Mouse (Mus musculus) midbrain, embryonic 14.5 days (tissue): ENCODE data around the gene Aspscr1. TPM values are rescaled to one million over a fixed set of nuclear protein-coding genes. Genes with fewer than 3 reads are reported as not detected.
"Not testable (repeated sequence)": the region's sequence is repeated elsewhere in the genome, so short reads cannot be mapped to it uniquely, and the experiment has no call there.

Source experiments
- ATAC-seq: fragments of 200-750 bp; cut with Nextera tagmentation; 2 replicates; pipeline ENCODE4 v1.8.0; 2017; ENCODE audit warnings: moderate number of reproducible peaks, moderate library complexity; ENCODE audit not compliant: low FRiP score, low TSS enrichment
- DNase-seq: peaks from one replicate; pipeline ENCODE4 v3.0.0-alpha.2; 2015
- H3K27ac ChIP-seq: fragments of 300-500 bp; sonication (generic); replicated peaks from 2 replicates; pipeline ENCODE4 v1.5.1; 2014; ENCODE audit warnings: mild to moderate bottlenecking, low read depth, low read length, moderate library complexity
- H3K27me3 ChIP-seq: fragments of 300-500 bp; sonication (generic); 2 replicates; pipeline ENCODE4 v1.6.1; 2014; ENCODE audit warnings: low read length, control low read depth, mixed read lengths; ENCODE audit not compliant: control insufficient read depth, insufficient read depth
- H3K36me3 ChIP-seq: fragments of 300-500 bp; sonication (generic); 2 replicates; pipeline ENCODE4 v1.6.1; 2014; ENCODE audit warnings: low read length, control low read depth; ENCODE audit not compliant: control insufficient read depth, insufficient read depth
- H3K4me1 ChIP-seq: fragments of 300-500 bp; sonication (generic); 2 replicates; pipeline ENCODE4 v1.6.1; 2014; ENCODE audit warnings: mild to moderate bottlenecking, antibody characterized with exemption, low read length, control low read depth; ENCODE audit not compliant: control insufficient read depth, insufficient read depth
- H3K4me2 ChIP-seq: fragments of 300-500 bp; sonication (generic); 2 replicates; pipeline ENCODE4 v1.6.1; 2014; ENCODE audit warnings: mild to moderate bottlenecking, low read length, moderate library complexity
- H3K4me3 ChIP-seq: fragments of 300-500 bp; sonication (generic); replicated peaks from 2 replicates; pipeline ENCODE4 v1.5.1; 2014; ENCODE audit warnings: low read depth, low read length
- H3K9ac ChIP-seq: fragments of 300-500 bp; sonication (generic); replicated peaks from 2 replicates; pipeline ENCODE4 v1.6.1; 2014; ENCODE audit warnings: mild to moderate bottlenecking, low read length, moderate library complexity
- H3K9me3 ChIP-seq: fragments of 300-500 bp; sonication (generic); 2 replicates; pipeline ENCODE4 v1.6.1; 2016; ENCODE audit warnings: low read length, control low read depth, mixed read lengths; ENCODE audit not compliant: control insufficient read depth
- WGBS: fragments of 180-500 bp; shearing (Covaris S2); extraction: QIAGEN DNeasy Blood & Tissue Kit; methylation state at CpG from one replicate; pipeline ENCODE4 v1.1.7; 2014; 5-methylcytosine and 5-hydroxymethylcytosine counted together
- polyA plus RNA-seq: library from polyadenylated mRNA; unstranded; fragments of >200 nt; fragmentation: Nextera tagmentation; extraction: Ambion mirVana; gene quantifications from 2 replicates; pipeline ENCODE4 v1.2.1, GENCODE M21; 2014

Gene Aspscr1
- polyA plus RNA-seq, 1 experiment from 2014 or later = 141 TPM

DNA sequence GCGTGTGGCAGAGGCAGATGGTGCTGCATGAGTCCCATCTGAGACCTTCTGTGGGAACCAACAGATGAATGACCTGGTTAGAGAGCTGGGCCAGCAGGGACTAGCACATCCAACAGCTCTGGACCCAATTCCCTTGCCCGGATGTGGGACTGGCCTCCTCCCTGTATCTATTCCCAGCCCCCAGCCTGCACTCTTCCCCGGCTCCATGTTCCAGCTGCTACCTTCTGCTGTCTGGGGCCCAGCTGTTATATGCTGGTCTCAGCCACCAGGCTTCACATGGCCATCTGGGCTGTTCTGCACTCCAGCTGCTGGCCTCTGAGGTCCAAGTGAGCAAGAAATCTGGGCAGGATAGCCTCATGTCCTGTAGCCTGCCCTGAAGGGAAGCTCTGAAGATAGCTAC, 7.4 kb upstream of the Aspscr1 start:
- H3K9ac ChIP-seq = no peak overlapping the region
- H3K9me3 ChIP-seq = no peaks in the 10 kb centered on the region
- H3K4me2 ChIP-seq = no peak overlapping the region
- DNase-seq (no peak), ATAC-seq (no peak)
- peaks cover 8% of the 10 kb centered on the region; the same call in 1 of the 2 replicates for H3K4me1 ChIP-seq
- peaks cover 27% of the 10 kb centered on the region for H3K27me3 ChIP-seq
- H3K36me3 ChIP-seq = no peaks in the 10 kb centered on the region
- no peak overlapping the region for H3K4me3 ChIP-seq
- 70% methylated on average over 3 of the region's 3 CpGs for WGBS
- no peak overlapping the region for H3K27ac ChIP-seq

DNA sequence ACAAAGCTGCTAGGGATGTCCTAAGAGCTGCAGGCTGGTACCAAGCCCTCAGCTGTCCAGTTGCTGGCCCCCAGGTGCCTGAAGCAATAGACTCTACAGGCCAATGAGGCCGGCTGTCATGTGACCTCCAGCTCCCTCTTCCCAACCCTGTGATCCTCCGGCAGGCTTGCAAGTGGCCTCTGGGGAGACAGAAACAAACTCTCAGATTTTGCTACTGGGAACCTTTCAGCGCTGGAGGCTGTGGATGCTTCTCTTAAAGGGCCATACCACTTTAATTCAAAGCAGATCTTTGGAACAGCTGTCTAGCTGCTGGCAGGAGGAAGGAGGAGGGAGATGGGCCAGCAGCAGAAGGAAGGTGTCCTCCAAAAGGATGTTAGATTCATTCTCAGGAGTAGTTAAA, 6.2 kb upstream of the Aspscr1 start:
- Histone ChIP-seq H3K9me3 (no peaks in the 10 kb centered on the region), H3K4me1 (no peaks in the 10 kb centered on the region), H3K27ac (no peak overlapping the region), H3K4me3 (no peak overlapping the region), H3K4me2 (no peak overlapping the region), H3K9ac (0 out of 2 replicates have a peak overlapping the region, but pooled peaks have one; percentile 20), H3K27me3 (peaks cover 15% of the 10 kb centered on the region), H3K36me3 (no peaks in the 10 kb centered on the region)
- ATAC-seq = no peak
- DNase-seq = peak; percentile 18
- 10% methylated on average over 3 of the region's 3 CpGs for WGBS

- ATAC-seq = peak; percentile 15; the same call in 1 of the 2 replicates
- WGBS = 36% methylated on average over 12 of the region's 12 CpGs
- H3K4me1 ChIP-seq = peaks cover 17% of the 10 kb centered on the region
- peak overlapping the region; percentile 74 for H3K9ac ChIP-seq
- DNase-seq = no peak
- H3K4me2 ChIP-seq = peak overlapping the region; percentile 78
- no peaks in the 10 kb centered on the region for H3K27me3 ChIP-seq
- no peaks in the 10 kb centered on the region for H3K9me3 ChIP-seq
- H3K4me3 ChIP-seq = peak overlapping the region; percentile 70
- peak overlapping the region; percentile 90 for H3K27ac ChIP-seq
- H3K36me3 ChIP-seq = peaks cover 20% of the 10 kb centered on the region
These were observed 885 bp downstream of the Aspscr1 start for GRCm38 (mm10) chr11:120673594-120674122.

DNA sequence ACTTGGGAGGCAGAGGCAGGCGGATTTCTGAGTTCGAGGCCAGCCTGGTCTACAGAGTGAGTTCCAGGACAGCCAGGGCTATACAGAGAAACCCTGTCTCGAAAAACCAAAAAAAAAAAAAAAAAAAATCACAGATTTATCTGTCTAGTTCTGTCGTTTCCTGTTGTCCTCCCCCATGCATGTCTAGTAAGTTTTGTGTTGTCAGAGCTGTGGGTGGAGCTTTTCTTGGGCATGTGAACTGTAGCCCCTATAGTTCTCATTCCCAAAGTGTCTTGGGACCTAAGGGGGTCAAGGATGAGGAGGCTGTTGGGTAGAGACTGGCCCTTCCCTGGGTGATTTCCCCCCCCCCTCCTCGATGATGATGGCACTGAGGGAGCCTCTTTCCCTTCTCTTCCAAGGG, 3.1 kb downstream of the Aspscr1 start:
- H3K9me3 ChIP-seq, H3K4me3 ChIP-seq, DNase-seq, ATAC-seq, H3K27ac ChIP-seq, H3K4me2 ChIP-seq, H3K27me3 ChIP-seq, H3K9ac ChIP-seq: not testable (repeated sequence)
- H3K4me1 ChIP-seq = peaks cover 17% of the 10 kb centered on the region
- H3K36me3 ChIP-seq = peaks cover 39% of the 10 kb centered on the region
- 93% methylated on average over 5 of the region's 5 CpGs for WGBS

GRCm38 (mm10) chr11:120676951-120677350, 4.2 kb downstream of the Aspscr1 start:
- Histone ChIP-seq H3K27ac (no peak overlapping the region), H3K4me2 (no peak overlapping the region), H3K9ac (0 out of 2 replicates have a peak overlapping the region, but pooled peaks have one; percentile 6), H3K9me3 (no peaks in the 10 kb centered on the region), H3K36me3 (peaks cover 46% of the 10 kb centered on the region), H3K4me1 (peaks cover 17% of the 10 kb centered on the region), H3K4me3 (no peak overlapping the region), H3K27me3 (no peaks in the 10 kb centered on the region)
- ATAC-seq (no peak), DNase-seq (no peak)
- WGBS = 96% methylated on average over 4 of the region's 4 CpGs

- Histone ChIP-seq H3K4me1 (0 out of 2 replicates have a peak, but pooled peaks cover 3% of the 10 kb centered on the region), H3K4me2 (no peak overlapping the region), H3K27me3 (no peaks in the 10 kb centered on the region), H3K9ac (no peak overlapping the region), H3K27ac (no peak overlapping the region), H3K36me3 (peaks cover 65% of the 10 kb centered on the region), H3K4me3 (no peak overlapping the region), H3K9me3 (no peaks in the 10 kb centered on the region)
- DNase-seq (no peak), ATAC-seq (no peak)
- 83% methylated on average over 3 of the region's 3 CpGs for WGBS
These were observed 7.1 kb downstream of the Aspscr1 start for GRCm38 (mm10) chr11:120679909-120680308.

- Histone ChIP-seq H3K9me3 (no peaks in the 10 kb centered on the region), H3K4me1 (no peaks in the 10 kb centered on the region), H3K27ac (no peak overlapping the region), H3K4me3 (no peak overlapping the region), H3K4me2 (no peak overlapping the region), H3K9ac (no peak overlapping the region), H3K36me3 (peaks cover 73% of the 10 kb centered on the region), H3K27me3 (no peaks in the 10 kb centered on the region)
- DNase-seq (no peak), ATAC-seq (no peak)
- 95% methylated on average over 5 of the region's 5 CpGs for WGBS
These were observed 9.9 kb downstream of the Aspscr1 start for GRCm38 (mm10) chr11:120682683-120683082.

GRCm38 (mm10) chr11:120683536-120683935, 10.8 kb downstream of the Aspscr1 start:
- no peak overlapping the region for H3K9ac ChIP-seq
- ATAC-seq = no peak
- H3K36me3 ChIP-seq = peaks cover 71% of the 10 kb centered on the region
- H3K27me3 ChIP-seq = no peaks in the 10 kb centered on the region
- no peak overlapping the region for H3K4me3 ChIP-seq
- 92% methylated on average over 3 of the region's 3 CpGs for WGBS
- no peak overlapping the region for H3K4me2 ChIP-seq
- DNase-seq = no peak
- H3K27ac ChIP-seq = no peak overlapping the region
- no peaks in the 10 kb centered on the region for H3K4me1 ChIP-seq
- H3K9me3 ChIP-seq = no peaks in the 10 kb centered on the region

- no peak overlapping the region for H3K4me3 ChIP-seq
- DNase-seq (no peak), ATAC-seq (no peak)
- no peaks in the 10 kb centered on the region for H3K4me1 ChIP-seq
- WGBS = 92% methylated on average over 2 of the region's 2 CpGs
- no peaks in the 10 kb centered on the region for H3K9me3 ChIP-seq
- no peaks in the 10 kb centered on the region for H3K27me3 ChIP-seq
- H3K27ac ChIP-seq = no peak overlapping the region
- H3K36me3 ChIP-seq = peaks cover 72% of the 10 kb centered on the region
- no peak overlapping the region for H3K4me2 ChIP-seq
- no peak overlapping the region for H3K9ac ChIP-seq
These were observed 11.3 kb downstream of the Aspscr1 start for GRCm38 (mm10) chr11:120684086-120684485.
